Mouse (Mus musculus): ENCODE data around the gene Gm37240.

Gene Gm37240

DNA sequence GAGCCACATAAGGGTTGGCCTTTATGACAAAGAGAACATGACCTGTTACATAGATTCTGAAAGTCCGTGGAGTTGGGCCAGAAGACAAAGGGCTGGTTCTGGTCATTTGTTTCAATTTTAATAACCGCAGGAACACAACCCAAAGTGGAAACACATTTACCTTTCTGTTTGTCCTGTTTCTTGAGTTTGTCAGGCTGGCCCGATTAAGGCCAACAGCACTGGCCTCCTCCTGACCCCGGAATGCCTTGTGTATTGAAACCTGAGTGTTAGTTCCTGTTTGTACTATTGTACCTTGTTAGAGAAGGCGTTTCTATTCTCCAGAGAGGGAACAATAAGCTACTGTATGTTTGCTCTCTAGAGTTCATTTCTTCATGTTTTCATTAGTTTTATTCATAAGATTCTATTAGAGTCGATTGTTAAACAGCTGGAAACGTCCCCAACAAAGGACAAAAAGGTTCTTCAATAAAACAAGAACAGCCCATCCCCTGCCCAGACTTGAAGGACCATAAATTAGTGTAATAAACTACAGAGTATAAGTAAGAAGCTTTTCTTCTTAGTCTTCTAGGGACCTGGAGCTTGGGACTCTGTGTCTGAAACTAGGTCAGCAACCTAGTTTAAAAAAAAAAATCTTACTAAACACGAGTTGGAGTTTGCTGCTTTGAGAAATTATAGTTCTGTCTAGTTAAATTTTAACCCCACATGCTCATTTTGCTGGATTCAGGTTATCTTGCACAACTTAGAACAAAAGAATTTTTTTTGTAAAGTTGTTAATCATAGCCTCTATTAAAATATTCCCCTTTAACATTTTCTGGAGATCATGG lies 1112.9 kb downstream of the Gm37240 start:
- no peak for DNase-seq (ENCODE audit: low spot score in 2 of 2)

DNA sequence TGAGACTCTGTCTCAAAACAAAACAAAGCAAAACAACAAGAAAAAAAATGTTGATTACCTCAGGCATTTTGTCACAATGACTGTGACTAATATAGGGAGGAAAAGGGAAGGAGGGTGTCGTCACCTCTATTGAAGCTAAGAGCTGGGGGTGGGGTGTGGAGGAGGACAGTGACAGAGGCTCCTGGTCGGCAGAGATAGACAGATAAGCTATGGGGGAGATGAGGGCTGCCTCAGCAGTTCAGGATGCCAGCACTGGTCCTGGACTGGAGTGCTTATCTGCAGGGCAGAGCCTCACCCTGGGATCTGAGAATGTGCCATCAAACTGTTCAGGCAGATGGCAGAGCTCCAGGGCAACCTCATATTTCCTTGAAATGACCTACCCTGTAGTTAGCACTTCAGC lies 1115.3 kb downstream of the Gm37240 start:
- DNase-seq (ENCODE audit: low spot score in 2 of 2): peak; percentile 59 to 73

DNA sequence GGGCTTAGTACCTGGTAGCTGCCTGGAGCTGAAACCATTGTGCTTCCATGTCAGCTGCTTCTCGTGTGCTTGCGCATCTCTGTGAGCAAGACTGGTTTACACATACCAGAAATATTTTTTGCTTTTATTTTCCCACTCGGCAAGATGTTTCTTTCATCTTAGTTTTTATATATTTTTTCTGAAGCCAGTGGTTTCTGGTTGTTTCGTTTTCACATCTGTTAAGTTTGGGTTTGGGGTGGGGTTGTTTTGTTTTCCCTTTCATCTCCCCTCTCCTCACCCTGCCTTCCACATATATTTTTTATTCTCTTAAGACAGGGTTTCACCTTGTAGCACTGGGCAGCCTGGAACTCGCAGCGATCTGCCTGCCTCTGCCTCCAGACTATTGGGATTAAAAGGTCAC lies 1116.8 kb downstream of the Gm37240 start:
- no peak for DNase-seq (ENCODE audit: low spot score in 2 of 2)

DNA sequence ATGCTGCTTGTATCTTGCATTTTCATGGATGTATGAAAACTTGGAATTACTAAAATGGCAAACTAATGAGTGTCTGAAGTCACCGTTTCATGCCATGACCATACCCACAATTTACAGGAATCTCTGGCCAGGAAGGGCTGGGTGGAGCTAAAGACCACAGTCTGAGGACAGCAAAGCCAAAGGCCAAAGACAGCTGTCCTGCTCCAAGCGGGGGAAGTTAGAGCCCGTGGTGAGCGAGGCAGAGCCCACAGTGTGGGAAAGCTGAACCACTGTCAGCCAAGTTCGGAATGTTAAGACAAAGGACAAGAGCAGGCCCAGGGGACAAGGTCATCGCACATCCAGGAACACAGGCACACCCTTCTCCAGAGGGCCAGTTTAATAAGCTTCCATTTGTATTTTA lies 1117.9 kb downstream of the Gm37240 start:
- DNase-seq (ENCODE audit: low spot score in 2 of 2): no peak

DNA sequence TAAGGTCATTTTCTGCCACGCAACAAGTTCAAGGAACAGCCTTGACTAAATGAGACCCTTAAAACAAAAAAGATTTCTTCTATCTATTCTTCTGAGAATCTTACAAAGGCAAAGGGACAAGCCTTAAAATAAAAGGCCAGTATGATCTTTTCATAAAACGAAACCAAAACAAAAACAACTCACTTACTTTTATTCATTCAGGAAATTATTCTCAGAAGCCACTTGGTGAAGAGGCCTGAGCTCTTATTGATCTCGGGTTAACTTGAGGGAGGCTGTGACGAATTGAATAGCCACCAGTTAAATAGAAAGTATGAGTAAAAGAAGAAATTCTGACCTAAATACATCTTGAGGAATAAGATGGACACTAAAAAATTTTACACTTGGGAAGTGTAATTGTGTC lies 1118.4 kb downstream of the Gm37240 start:
- DNase-seq (ENCODE audit: low spot score in 2 of 2): no peak

DNA sequence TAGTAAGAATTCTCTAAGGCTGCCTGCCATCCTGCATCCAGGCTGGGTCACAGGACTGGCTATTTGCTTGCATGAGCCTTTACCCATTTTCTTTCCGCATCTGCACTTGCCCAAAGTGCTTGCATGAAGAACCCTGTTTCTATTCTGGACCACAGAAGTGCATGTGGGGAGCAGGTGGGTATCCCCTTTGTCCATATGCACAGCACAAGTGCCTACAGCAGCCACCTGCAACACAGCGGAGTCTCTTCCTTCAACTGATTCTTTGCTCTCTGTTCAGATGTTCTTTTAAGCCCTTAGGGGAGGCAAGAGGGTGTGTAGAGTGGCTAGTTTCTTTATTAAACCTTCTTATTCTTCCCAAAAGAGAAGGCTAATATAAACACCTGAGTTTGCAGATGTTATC lies 1133.5 kb downstream of the Gm37240 start:
- DNase-seq (ENCODE audit: low spot score in 2 of 2): no peak

DNA sequence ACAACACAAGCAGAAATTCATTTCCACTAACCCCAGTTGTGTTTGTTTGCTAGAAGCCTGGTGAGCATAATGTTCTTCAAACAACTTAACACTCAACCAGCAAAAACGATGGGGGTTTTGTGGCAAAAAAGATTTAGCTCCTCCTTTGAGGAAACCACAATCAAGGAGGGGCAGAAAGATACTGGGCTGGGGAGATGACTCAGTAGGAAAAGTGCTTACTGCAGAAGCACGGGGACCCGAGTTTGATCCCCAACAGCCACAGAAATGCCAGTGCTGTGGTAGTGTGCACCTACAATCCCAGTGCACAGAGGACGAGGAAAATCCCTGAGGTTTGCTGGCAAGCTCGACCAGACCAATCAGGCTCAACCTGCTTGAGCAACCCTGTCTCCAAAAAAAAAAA lies 1138.1 kb downstream of the Gm37240 start:
- no peak for DNase-seq (ENCODE audit: low spot score in 2 of 2)

DNA sequence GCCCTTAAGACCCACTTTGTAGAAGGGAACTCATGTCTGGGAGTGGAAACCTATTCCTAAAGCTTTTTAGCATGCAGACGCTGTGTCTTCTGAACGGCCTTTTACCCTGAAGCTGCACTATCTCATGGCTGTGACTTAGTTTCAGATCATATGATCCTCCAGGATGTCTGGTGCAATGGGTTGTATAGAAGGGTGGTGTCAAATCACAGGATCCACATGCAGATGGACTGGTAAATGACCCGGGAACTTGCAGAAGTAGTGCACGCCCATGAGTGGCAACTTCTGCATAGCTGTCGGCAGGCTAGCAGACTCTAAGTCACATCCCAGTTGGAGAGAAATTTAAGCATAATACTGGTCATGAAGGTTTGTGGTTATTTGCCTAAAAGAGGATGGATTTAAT lies 1139.2 kb downstream of the Gm37240 start:
- DNase-seq (ENCODE audit: low spot score in 2 of 2): no peak

DNA sequence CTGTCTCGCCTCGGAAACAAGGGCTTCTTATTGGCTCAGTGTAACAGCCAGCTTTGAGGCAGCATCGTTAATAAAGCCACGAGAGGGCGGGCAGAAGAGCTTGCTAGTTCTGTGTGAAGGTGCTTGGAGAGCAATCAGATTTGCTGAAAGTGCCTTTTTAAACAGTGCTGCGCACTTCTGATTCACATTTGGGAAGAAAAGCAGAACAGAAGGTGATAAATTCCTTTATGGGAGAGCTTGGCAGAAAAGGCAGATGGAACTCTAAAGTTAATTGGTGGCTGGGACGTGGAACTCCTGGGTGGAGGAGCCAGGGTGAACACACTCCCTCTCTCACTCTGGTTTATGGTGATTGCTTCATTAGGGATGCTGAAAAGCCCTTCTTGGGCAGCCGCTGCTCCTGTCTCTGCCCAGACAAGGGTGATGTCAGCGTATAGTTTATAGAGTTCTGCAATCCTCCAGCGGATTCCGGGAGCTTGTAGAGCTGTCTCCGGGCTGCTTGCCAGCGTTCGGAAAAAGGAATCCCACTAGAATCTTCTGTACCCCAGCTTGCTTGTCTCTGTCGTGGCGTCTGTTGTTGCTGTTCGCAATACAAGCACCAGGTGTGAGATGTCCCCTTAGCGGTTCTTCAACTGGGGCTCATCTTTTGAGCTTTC lies 1141.7 kb downstream of the Gm37240 start:
- no peak for DNase-seq (ENCODE audit: low spot score in 2 of 2)

DNA sequence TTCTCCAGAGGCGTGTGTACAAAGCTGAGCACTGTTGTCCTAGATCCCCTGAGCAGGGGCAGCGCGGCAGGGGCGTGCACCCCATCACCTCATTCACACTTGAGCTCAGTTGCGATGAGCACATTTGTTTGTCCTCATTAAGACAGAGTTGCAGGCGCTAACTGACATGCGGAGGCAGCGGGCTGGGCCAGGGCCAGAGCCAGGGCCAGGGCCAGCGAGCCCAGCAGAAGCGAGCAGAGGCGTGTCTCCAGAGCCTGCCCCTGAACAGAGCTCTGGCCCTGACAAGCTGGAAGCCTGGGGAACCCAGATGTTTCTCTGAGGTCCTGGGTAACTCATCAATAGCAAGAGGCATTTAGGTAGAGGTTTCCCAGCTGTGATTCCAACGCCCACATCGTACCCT lies 1142.6 kb downstream of the Gm37240 start:
- no peak for DNase-seq (ENCODE audit: low spot score in 2 of 2)

DNA sequence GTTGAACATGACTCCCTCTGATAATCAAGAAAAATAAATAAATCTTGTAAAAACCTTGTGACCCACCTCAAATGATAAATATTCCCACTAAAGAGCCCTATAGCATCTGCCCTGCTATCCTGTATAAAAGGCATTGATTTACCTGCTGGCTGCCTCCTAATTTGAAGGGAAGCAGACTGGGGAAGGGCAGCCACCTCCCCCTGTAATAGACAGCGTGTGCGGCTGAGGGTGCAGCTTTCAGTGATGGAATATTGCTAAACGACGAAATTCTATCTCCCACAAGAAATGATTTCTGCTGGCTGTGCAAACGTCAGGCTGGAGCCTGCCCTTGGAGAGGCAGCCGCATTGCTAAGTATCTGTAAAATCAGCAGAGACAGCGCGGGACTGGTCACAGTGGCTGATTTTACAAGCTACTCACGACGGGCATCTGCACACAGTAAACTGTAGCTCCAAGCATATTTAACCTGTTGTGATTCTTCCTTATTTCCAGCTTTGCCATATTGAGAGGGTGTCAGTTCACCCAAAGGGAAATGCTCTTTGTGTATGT lies 1147.2 kb downstream of the Gm37240 start:
- no peak for DNase-seq (ENCODE audit: low spot score in 2 of 2)

DNA sequence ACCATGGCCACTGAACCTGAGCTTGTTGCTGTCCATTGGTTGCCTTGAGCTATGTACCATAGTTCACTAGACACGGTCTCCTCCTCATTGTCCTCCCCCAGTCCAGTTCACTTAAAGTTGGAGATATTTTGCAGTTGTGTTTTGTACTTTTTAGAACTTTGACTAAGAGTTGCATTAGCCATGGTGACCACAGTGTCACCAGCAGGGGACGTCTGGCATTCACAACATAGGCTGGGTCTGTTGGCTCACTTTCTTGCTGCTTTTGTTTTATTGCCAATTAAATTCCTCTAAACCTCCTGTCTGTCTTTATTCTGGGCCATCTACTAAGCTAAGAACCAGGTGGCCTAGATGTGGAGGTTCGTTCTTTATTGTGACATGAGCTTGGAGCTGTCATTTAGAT lies 1150.2 kb downstream of the Gm37240 start:
- DNase-seq (ENCODE audit: low spot score in 2 of 2): no peak

DNA sequence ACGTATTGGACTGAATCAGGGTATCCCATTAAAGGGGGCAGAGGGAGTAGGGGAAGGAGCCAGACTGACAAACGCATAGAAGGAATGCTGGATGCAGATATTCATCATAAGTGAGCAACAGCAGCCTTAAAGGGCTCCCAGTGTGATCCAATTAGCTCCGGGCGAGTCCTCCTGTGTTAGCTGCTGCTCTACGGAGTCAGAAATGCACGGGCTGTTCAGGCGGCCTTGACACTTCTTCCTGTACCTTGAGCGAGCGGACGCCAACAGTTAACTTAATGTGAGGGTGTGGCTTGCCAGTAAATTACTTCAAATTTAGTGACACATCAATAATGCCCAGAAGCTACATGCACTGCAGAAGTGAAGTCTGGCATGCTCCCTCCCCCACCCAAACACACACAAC lies 1151.6 kb downstream of the Gm37240 start:
- DNase-seq (ENCODE audit: low spot score in 2 of 2): no peak

DNA sequence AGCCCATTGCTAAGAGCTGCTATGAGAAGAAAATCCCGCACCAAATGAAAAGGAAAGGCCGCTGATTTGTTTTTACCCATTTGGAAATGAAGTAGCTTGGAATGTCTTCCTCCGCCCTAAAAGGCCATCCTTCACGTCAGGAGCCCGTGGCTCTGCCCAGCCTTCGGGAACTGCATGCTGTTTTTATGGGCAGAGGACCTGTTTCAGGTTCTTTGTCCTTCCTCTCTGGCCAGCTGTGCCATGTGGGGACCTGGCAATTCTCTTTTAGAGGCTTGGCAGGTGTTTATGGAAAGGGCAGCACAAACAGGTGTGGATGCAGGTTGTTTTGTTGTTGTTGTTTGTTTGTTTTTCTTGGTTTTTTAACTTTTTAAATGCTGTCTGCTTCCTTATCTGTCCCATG lies 1154.8 kb downstream of the Gm37240 start:
- no peak for DNase-seq (ENCODE audit: low spot score in 2 of 2)

DNA sequence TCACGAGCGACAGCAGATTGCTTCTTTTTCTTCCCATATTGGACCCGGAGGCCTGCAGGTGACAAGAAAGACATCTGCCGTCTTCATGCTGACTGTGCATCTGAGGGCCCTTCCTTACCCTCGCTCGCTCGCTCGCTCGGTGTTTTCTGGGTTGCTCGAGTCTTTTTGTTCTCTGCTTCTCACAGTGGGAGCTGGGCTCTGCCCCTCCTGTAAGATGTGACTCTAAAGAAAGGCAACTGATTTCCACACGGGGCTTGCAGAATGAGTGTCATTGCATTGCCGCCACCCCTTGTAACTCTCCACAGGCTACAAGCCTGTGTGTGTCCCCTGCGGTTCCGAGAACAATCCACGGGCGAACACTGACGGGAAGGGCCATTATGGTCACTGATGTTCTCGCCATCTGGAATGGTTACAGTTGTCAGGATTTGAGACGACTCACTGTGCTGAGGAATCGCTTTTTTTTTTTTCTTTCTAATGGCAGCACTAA lies 1155.3 kb downstream of the Gm37240 start:
- no peak for DNase-seq (ENCODE audit: low spot score in 2 of 2)

DNA sequence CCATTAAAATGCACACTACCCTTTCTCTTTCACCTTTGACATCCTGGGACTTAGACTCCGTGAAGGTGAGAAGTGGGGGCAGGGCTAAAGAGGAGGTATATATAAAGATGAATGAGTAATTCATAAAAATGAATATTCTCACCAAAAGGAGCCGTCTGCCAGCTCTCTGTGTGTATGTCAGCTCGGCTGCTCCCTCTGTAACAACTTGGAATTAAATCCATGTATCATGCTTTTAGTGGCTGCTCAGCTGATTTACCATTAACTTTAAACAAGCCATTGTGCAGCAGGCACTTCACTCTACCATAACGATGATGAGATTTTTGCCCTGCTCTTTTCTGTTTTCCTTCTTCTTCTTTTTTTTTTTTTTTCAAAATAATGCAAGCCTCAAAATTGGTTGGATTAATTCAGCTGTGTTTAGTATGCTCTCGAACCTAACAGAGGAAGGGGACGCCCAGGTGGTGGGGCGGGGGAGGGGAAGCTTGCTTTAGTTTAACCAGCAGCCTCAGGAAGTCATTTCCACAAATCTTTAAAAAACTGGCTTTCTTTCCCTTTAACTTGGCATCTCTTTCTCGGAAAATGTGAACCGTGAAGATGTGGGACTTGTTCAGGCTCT lies 1155.8 kb downstream of the Gm37240 start:
- no peak for DNase-seq (ENCODE audit: low spot score in 2 of 2)

DNA sequence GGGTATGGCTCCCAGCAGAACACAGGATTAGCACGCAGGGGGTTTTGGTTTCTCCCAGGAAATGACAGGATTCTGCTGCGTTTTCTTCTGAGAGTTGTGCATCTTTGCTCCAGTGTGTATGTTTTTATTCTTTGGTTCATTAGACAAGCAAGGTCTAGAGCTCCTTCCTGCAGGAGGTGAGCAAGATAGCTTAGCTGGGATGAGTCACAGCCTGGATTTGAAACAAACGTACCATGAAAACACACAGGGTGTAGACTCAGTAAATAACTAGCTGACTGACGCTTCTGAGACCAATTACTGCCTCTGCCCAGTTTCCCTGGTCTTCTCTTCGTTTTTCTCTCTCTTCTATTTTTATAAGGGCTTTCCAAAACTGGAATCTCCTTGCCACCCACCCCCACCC lies 1156.3 kb downstream of the Gm37240 start:
- DNase-seq (ENCODE audit: low spot score in 2 of 2): no peak

DNA sequence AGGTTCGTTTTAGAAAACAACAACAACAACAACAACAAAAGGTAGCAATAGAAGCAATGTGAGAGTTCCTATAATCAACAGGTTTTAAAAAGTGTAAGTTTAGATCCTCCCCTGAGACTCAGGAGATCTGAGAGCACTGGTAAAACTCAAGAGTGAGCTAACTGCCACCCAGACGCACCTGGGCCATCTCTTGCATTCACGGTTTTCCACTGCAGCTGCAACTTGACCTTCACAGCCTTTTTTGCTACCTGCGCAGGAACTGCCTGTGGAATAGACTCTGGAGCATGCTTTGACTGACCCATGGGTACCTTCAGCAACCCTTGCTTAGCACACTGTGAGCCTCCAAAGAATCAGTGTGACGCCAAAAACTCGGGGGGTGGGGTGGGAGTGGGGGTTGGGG lies 1157.5 kb downstream of the Gm37240 start:
- DNase-seq (ENCODE audit: low spot score in 2 of 2): no peak

DNA sequence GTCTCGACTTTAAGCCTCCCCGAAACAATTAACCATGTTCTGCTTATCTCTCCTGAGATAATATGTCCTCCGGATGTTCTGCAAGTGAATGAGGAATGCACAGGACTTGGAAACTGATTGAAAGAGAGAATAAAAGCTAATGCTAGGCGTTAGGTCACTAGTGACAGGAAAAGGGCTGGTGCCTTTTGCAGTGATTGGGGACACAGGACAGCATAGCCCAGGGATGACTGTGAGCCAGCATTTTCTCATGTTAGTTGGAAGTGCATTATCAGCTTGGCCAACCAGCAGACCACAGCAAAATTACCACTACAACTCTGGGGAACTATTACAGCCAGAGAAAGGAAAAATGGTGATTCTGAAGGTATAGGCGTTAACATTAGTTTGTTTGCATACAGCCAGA lies 1163.3 kb downstream of the Gm37240 start:
- no peak for DNase-seq (ENCODE audit: low spot score in 2 of 2)

DNA sequence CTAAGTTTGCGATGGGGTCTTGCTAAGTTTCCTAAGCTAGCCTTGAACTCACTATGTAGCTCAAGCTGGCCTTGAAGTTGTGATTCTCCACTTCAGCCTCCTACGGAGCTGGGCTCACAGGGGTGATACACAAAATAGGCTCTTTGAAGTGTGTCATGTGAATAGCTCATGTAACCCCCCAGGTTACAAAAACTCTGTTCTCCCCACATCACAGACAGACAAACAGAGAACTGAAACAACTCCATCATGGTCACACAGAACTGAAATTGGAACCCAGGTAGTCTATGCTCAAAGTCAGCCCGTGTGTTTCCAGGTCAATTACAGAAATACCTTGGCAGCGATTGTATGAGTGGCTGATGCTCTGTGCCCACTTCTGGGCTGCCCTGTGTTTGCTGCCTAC lies 1164.6 kb downstream of the Gm37240 start:
- no peak for DNase-seq (ENCODE audit: low spot score in 2 of 2)

DNA sequence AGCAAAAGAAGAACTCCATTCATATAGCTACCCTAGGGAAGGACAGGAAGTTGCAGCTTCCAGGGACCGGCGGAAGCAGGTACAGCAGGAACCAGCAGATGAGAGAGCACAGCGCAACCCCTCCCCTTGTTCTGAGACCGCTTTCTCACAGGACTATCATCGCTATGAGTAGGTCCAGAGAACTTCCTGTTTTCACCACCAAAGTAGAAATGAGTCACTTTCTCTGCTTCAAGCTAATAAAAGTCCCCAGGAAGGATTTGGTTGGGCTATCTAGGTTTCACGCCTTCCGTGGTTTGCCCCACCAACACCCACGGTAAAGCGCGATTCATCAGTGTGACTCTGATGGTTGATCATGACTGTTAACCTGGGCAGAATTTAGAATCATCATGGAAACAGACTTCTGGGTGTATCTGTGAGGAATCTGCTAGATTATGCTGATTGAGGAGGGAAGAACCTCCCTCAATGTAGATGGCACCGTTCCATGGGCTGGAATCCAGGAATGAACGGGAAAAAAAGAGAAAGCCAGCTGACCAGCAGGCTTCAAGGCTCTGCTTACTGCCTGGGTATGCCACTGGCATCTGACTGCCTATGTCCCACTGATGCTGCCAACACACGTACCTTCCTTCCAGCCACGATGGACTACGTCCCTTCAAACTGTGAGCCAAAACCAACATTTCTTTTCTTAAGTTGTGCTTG lies 1172.1 kb downstream of the Gm37240 start:
- peak; percentile 68 for DNase-seq (ENCODE audit: low spot score in 2 of 2)

DNA sequence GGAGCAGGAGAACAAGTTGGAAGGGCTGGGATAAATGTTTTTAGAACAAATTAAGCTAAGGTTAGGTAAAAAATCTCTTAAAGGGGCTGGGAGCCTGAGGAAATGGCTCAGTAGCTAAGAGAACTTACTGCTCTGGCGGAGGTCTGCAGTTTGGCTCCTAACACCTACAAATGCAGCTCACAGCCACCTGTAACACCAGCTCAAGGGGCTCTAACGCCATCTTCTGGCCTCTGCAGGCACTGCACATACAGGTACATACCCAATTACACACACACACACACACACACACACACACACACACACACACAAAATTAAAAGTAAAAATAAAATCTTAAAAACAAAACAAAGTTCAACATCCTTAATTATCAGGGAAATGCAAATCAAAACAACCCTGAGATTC lies 1174.4 kb downstream of the Gm37240 start:
- no peak for DNase-seq (ENCODE audit: low spot score in 2 of 2)

Data from spleen, postnatal 36 days (tissue).